Mouse (Mus musculus) forebrain, embryonic 11.5 days (tissue): Measurements from ENCODE around the gene Mpzl1. TPM values are rescaled to one million over a fixed set of nuclear protein-coding genes. Genes with fewer than 3 reads are reported as not detected.
A peak's percentile ranks its signal among the peaks of the same experiment; 100 is the strongest.

Source experiments
- ATAC-seq: fragments of 200-750 bp; cut with Nextera tagmentation; replicated peaks from 2 replicates; pipeline ENCODE4 v1.8.0; 2017; ENCODE audit warnings: moderate TSS enrichment; ENCODE audit not compliant: low FRiP score
- DNase-seq: peaks from one replicate; pipeline ENCODE4 v3.0.0-alpha.2; 2017; ENCODE audit warnings: low spot score
- H3K27ac ChIP-seq: fragments of 300-500 bp; sonication (generic); 2 replicates; pipeline ENCODE4 v1.5.1; 2014; ENCODE audit warnings: low read depth, low read length
- H3K27me3 ChIP-seq: fragments of 300-500 bp; sonication (generic); 2 replicates; pipeline ENCODE4 v1.6.1; 2014; ENCODE audit warnings: mild to moderate bottlenecking, low read length, mixed read lengths; ENCODE audit not compliant: control insufficient read depth, insufficient read depth
- H3K36me3 ChIP-seq: fragments of 300-500 bp; sonication (generic); 2 replicates; pipeline ENCODE4 v1.6.1; 2014; ENCODE audit warnings: mild to moderate bottlenecking, low read length, moderate library complexity, mixed read lengths; ENCODE audit not compliant: control insufficient read depth, insufficient read depth
- H3K4me1 ChIP-seq: fragments of 300-500 bp; sonication (generic); replicated peaks from 2 replicates; pipeline ENCODE4 v1.6.1; 2014; ENCODE audit warnings: low read length, mixed read lengths; ENCODE audit not compliant: control insufficient read depth, insufficient read depth
- H3K4me2 ChIP-seq: fragments of 300-500 bp; sonication (generic); 2 replicates; pipeline ENCODE4 v1.6.1; 2014; ENCODE audit warnings: low read depth, mild to moderate bottlenecking, low read length, moderate library complexity, mixed read lengths; ENCODE audit not compliant: severe bottlenecking
- H3K4me3 ChIP-seq: fragments of 300-500 bp; sonication (generic); 2 replicates; pipeline ENCODE4 v1.5.1; 2014; ENCODE audit warnings: low read depth, low read length
- H3K9ac ChIP-seq: fragments of 300-500 bp; sonication (generic); 2 replicates; pipeline ENCODE4 v1.6.1; 2014; ENCODE audit warnings: low read length
- H3K9me3 ChIP-seq: fragments of 300-500 bp; sonication (generic); 2 replicates; pipeline ENCODE4 v1.6.1; 2016; ENCODE audit warnings: low read length, mixed read lengths; ENCODE audit not compliant: control insufficient read depth
- WGBS: fragments of 180-500 bp; shearing (Covaris S2); extraction: QIAGEN DNeasy Blood & Tissue Kit; methylation state at CpG from one replicate; pipeline ENCODE4 v1.1.7; 2014; 5-methylcytosine and 5-hydroxymethylcytosine counted together
- polyA plus RNA-seq: library from polyadenylated mRNA; unstranded; fragments of >200 nt; fragmentation: Nextera tagmentation; extraction: Ambion mirVana; gene quantifications from 2 replicates; pipeline ENCODE4 v1.2.1, GENCODE M21; 2014

The Mpzl1 gene
- polyA plus RNA-seq, 1 experiment from 2014 or later: 128 TPM

DNA sequence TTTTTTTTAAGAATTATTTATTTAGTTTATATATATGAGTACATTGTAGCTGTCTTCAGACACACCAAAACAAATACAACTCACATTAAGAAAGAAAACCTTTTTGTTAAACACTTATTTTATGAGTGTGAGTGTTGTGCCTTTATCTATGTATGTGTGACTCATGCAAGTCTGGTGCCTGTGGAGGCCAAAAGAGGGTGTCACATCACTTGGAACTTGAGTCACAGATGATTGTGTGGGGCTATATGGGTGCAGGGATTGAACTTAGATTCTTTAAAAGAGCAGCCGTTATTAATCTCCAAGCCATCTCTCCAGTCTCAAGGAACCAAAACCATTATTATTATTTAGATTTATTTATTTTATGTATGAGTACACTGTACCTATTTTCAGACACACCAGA, 48.0 kb downstream of the Mpzl1 start:
- ATAC-seq (no peak), DNase-seq (no peak)
- no peak overlapping the region for H3K4me2 ChIP-seq
- H3K9me3 ChIP-seq: no peaks in the 10 kb centered on the region
- no peak overlapping the region for H3K9ac ChIP-seq
- no peaks in the 10 kb centered on the region for H3K4me1 ChIP-seq
- 95% methylated on average over 1 of the region's 1 CpGs for WGBS
- no peaks in the 10 kb centered on the region for H3K36me3 ChIP-seq
- no peaks in the 10 kb centered on the region for H3K27me3 ChIP-seq
- H3K4me3 ChIP-seq: no peak overlapping the region
- H3K27ac ChIP-seq: no peak overlapping the region

DNA sequence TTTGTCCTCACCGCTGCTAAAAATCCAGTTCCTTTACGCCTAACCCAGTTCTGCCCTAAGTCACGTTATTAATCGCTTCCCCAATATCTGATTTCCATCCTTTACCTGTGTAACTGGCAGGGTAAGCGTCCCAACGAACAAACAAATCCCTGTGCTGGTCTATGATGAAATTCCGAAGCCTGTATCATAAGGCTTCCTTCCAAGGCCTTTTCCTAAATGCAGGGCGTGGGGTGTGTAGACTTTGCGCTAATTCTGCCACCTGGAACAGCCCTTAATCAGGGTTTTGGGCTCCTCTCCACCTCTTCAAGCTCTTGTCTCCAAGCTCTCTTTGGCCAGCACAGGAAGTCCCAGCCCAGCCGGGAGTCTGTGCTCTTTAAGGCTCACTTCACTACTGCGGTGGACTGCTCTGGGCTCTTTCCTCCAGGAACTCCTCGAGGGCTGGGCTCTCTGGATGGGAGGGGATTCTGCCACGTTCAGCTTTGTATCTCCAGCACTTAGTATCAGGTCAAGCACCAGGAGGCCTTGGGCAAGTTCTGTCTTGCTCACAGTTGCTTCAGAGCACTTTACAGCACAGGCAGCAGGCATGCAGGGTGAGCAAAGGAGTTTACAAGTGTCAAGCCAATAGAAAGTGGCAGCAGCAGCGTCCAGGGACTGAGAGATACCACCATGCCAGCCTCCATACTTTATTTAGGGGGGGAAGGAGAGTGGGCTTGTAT, 48.8 kb downstream of the Mpzl1 start:
- Histone ChIP-seq H3K9me3 (no peaks in the 10 kb centered on the region), H3K4me2 (no peak overlapping the region), H3K27me3 (no peaks in the 10 kb centered on the region), H3K9ac (no peak overlapping the region), H3K27ac (no peak overlapping the region), H3K36me3 (no peaks in the 10 kb centered on the region), H3K4me1 (no peaks in the 10 kb centered on the region), H3K4me3 (no peak overlapping the region)
- WGBS: 72% methylated on average over 14 of the region's 14 CpGs
- no peak for ATAC-seq
- DNase-seq: no peak

DNA sequence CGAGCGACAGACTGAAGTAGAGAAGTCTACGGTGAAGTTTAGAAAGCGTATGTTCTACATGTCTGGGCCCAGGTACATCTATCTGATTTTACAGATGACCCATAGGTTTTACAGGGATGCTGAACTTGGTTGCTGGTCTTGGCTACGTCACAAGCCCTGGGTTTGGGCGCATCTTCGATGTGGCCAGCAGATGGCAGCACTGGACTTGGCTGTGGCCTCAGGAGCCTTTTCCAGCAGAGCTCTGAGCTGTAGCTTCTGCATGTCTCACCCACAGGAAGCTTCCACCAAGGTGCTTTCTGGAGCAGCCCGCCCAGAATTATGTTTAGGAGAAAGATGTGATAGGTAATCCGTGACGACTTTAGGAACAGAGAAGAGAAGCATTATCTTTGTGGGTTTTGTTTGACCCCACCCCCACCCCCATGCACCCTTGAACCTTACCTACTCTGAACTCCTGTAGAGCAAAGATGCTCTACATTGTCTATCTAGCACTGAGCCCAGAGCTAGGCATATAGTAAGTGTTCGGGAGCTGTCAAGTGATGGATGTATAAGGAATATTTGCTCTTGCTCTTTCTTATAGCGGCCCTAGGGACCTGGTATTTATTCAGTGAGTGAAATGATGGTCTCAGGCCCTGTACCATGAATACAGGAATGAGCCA, 50.7 kb downstream of the Mpzl1 start:
- H3K9me3 ChIP-seq: no peaks in the 10 kb centered on the region
- no peak overlapping the region for H3K27ac ChIP-seq
- H3K36me3 ChIP-seq: no peaks in the 10 kb centered on the region
- H3K4me3 ChIP-seq: no peak overlapping the region
- 35% methylated on average over 12 of the region's 12 CpGs for WGBS
- no peak overlapping the region for H3K4me2 ChIP-seq
- H3K4me1 ChIP-seq: no peaks in the 10 kb centered on the region
- H3K27me3 ChIP-seq: no peaks in the 10 kb centered on the region
- DNase-seq: peak; percentile 90
- no peak overlapping the region for H3K9ac ChIP-seq
- ATAC-seq: peak; percentile 83

DNA sequence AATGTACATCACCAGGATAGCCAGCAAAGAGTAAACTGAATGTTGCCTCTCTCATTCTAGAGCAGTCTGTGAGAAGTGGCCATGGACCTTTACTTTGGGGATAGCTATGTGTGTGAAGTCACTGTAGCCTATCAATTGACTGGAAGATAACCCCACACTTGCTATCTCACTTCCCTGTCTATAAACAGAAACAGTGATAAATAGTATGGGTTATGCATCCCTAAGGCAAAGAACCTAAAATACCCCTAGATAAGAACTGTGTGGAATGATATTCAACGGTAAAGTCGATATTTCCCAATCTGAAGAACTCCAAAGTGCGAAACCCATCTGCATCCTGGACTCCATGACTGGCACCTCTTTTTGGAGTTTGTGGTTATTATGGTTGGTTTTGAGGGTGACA, 53.1 kb downstream of the Mpzl1 start:
- H3K4me2 ChIP-seq: no peak overlapping the region
- 90% methylated on average over 3 of the region's 3 CpGs for WGBS
- no peaks in the 10 kb centered on the region for H3K9me3 ChIP-seq
- no peaks in the 10 kb centered on the region for H3K36me3 ChIP-seq
- no peak overlapping the region for H3K4me3 ChIP-seq
- no peak overlapping the region for H3K9ac ChIP-seq
- H3K4me1 ChIP-seq: no peaks in the 10 kb centered on the region
- ATAC-seq (no peak), DNase-seq (no peak)
- H3K27ac ChIP-seq: no peak overlapping the region
- H3K27me3 ChIP-seq: no peaks in the 10 kb centered on the region

DNA sequence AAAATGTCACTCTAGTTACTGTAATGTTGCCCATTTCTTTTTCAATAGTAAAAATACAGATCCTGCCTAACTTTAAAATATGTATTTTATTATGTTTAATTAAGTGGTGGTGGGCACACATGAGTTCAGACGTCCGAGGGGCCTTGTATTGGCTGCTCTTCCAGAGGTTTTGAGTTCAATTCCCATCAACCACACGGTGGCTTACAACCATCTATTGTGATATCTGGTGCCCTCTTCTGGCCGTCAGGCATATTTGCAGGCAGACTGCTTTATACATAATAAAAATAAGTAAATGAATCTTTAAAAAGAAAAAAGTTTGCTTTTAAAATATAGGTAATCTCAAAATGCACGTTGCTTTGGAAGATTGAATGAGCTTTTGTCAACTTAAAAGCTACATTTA, 55.0 kb downstream of the Mpzl1 start:
- no peaks in the 10 kb centered on the region for H3K4me1 ChIP-seq
- no peak overlapping the region for H3K4me3 ChIP-seq
- no peaks in the 10 kb centered on the region for H3K27me3 ChIP-seq
- no peak overlapping the region for H3K4me2 ChIP-seq
- H3K27ac ChIP-seq: no peak overlapping the region
- 47% methylated on average over 5 of the region's 5 CpGs for WGBS
- no peak overlapping the region for H3K9ac ChIP-seq
- H3K9me3 ChIP-seq: no peaks in the 10 kb centered on the region
- DNase-seq: no peak
- ATAC-seq: no peak
- H3K36me3 ChIP-seq: no peaks in the 10 kb centered on the region

DNA sequence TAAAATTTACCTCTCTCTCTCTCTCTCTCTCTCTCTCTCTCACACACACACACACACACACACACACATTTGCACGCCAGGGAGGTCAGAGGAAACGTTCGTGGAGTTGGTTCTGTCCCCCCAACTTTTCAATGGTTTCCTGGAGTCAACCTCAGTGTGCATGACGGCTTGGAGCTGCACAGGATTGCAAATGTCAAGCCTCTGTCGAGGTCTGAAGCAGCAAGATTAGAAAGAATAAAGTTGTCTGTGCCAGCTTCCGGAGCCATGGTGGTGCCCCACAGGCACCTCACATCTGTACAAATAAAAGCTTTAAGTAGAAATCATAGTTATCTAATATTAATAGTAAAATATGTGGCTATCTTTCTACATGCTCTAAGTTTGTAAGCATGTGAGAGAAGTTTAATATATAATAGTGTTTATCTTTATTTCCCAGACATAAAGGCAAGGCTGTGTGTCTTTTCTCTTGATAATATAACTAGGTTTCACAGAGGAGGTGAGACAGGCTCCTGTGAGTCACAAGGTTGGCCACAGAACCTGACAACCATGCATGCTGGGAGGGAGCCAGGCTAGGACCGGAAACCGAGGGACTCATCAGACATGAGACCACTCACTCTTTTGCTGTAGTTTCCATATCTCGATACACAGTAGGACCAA, 57.8 kb downstream of the Mpzl1 start:
- ATAC-seq: no peak
- Histone ChIP-seq H3K9ac (no peak overlapping the region), H3K4me3 (no peak overlapping the region), H3K4me1 (no peaks in the 10 kb centered on the region), H3K9me3 (no peaks in the 10 kb centered on the region), H3K4me2 (no peak overlapping the region), H3K27me3 (no peaks in the 10 kb centered on the region), H3K27ac (no peak overlapping the region), H3K36me3 (no peaks in the 10 kb centered on the region)
- no peak for DNase-seq
- 87% methylated on average over 9 of the region's 9 CpGs for WGBS

DNA sequence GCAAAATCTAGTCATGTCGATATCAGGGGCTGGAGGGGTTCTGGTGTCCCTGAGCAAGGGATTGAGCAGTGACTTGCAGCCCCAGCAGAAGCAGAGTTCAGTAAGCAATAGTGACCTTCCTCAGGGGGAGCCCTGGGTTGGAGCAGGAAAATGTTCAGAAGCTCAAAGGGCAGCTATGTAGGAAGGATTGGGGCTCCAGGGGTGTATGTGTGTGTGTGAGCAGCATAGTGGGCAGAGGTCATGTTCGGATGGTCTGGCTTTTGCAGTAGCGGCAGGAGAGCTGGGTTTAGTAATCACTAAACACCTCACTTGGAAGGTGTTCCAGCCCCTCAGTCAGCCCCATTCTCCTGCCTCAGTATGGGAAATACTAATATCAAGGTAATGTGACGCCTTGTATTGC, 58.3 kb downstream of the Mpzl1 start:
- DNase-seq (no peak), ATAC-seq (no peak)
- Histone ChIP-seq H3K36me3 (no peaks in the 10 kb centered on the region), H3K27me3 (no peaks in the 10 kb centered on the region), H3K4me2 (no peak overlapping the region), H3K9ac (no peak overlapping the region), H3K27ac (no peak overlapping the region), H3K4me1 (no peaks in the 10 kb centered on the region), H3K4me3 (no peak overlapping the region), H3K9me3 (no peaks in the 10 kb centered on the region)
- 83% methylated on average over 4 of the region's 4 CpGs for WGBS

DNA sequence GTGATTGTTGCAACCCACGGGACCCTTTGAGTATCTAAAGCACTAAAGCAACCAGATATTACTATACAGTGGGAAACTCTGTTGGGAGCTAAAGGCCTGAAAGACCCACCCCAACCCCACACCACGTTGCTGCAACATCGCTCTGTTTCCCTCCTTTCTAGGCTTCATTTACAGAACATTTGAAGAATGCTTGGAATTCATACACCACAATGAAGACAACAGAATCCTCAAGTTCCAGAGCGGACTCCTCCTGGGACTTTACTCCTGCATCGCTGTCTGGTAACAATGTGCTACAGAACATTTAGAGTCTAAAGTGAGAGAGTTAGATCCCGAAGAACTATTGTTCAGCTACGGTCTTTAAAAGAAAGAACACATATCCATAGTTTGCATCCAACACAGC, 66.9 kb downstream of the Mpzl1 start:
- Histone ChIP-seq H3K27ac (no peak overlapping the region), H3K27me3 (no peaks in the 10 kb centered on the region), H3K9me3 (no peaks in the 10 kb centered on the region), H3K4me2 (no peak overlapping the region), H3K9ac (no peak overlapping the region), H3K36me3 (no peaks in the 10 kb centered on the region), H3K4me3 (no peak overlapping the region), H3K4me1 (no peaks in the 10 kb centered on the region)
- no peak for ATAC-seq
- DNase-seq: no peak
- WGBS: 83% methylated on average over 7 of the region's 7 CpGs
